Mouse (Mus musculus): ENCODE results near the gene Ugt1a9. TPM values are rescaled to one million over a fixed set of nuclear protein-coding genes. Genes with fewer than 3 reads are reported as not detected.

Gene Ugt1a9
- polyA plus RNA-seq, 1 experiment from 2014 or later, result not detected

- no peaks in the 10 kb centered on the region for H3K4me1 ChIP-seq (replicated peaks)
- H3K4me2 ChIP-seq, result no peak overlapping the region
- no peak overlapping the region for H3K27ac ChIP-seq
- no peak for ATAC-seq (replicated peaks; ENCODE audit: insufficient number of reproducible peaks, insufficient read depth, low FRiP score, low read depth)
- no peaks in the 10 kb centered on the region for H3K9me3 ChIP-seq (replicated peaks)
- no peaks in the 10 kb centered on the region for H3K36me3 ChIP-seq
- no peaks in the 10 kb centered on the region for H3K27me3 ChIP-seq
- H3K9ac ChIP-seq, result no peak overlapping the region
- H3K4me3 ChIP-seq, result no peak overlapping the region
- WGBS, result 69% methylated on average over 3 of the region's 3 CpGs
Measured at GRCm38 (mm10) chr1:88197443-88197842, 126.8 kb downstream of the Ugt1a9 start.

DNA sequence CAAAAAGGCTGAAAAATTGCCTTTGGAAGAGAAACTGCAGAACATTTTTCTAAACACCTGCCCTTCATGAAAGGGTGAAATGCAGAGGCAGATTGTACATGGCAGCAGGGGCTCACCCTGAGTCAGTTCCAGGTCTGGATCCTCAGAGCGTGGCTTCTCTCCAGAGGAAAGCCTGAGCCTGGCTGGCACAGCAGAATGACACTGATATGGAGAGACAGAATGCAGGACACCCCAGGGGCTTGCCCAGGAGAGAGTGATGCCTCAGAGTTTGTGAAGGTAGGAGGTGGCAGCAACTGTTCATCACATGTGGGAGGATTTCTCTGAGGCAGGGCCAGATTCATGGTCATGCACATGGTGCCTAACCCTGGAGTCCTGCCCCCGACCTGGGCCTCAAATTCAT lies 129.4 kb downstream of the Ugt1a9 start:
- WGBS, result 62% methylated on average over 2 of the region's 2 CpGs
- Histone ChIP-seq H3K27me3 (no peaks in the 10 kb centered on the region), H3K4me1 (replicated peaks) (peaks cover under 1% of the 10 kb centered on the region; the same call in 1 of the 2 replicates), H3K4me3 (no peak overlapping the region), H3K9ac (no peak overlapping the region), H3K36me3 (no peaks in the 10 kb centered on the region), H3K9me3 (replicated peaks) (no peaks in the 10 kb centered on the region), H3K27ac (no peak overlapping the region), H3K4me2 (no peak overlapping the region)
- no peak for ATAC-seq (replicated peaks; ENCODE audit: insufficient number of reproducible peaks, insufficient read depth, low FRiP score, low read depth)

DNA sequence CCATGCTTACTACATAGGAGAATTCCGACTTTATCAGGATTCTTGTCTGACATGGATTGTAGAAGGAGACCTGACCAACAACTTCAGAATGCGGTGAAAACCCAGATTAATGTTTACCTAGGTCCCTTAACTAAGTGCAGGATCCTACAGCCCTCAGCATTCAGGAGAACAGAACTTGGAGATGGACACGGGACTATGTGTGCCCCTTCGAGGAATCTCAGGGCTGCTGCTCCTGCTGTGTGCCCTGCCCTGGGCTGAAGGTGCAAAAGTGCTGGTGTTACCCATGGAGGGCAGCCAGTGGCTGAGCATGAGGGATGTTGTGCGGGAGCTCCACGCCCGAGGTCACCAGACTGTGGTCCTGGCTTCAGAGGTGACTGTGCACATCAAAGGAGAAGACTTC lies 129.9 kb downstream of the Ugt1a9 start, which contains the start of gene Ugt1a2:
Gene Ugt1a2, plus strand, starts transcription at position 146 of the 400 bp plus-strand sequence.
- no peaks in the 10 kb centered on the region for H3K36me3 ChIP-seq
- no peak within 1 kb of the TSS for H3K4me2 ChIP-seq
- no peak for ATAC-seq (replicated peaks; ENCODE audit: insufficient number of reproducible peaks, insufficient read depth, low FRiP score, low read depth)
- H3K9ac ChIP-seq, result no peak within 1 kb of the TSS
- H3K27ac ChIP-seq, result no peak within 1 kb of the TSS
- peaks cover 5% of the 10 kb centered on the region; the same call in 1 of the 2 replicates for H3K4me1 ChIP-seq (replicated peaks)
- H3K27me3 ChIP-seq, result no peaks in the 10 kb centered on the region
- WGBS, result 74% methylated on average over 7 of the region's 7 CpGs
- H3K9me3 ChIP-seq (replicated peaks), result no peaks in the 10 kb centered on the region
- no peak within 1 kb of the TSS for H3K4me3 ChIP-seq

DNA sequence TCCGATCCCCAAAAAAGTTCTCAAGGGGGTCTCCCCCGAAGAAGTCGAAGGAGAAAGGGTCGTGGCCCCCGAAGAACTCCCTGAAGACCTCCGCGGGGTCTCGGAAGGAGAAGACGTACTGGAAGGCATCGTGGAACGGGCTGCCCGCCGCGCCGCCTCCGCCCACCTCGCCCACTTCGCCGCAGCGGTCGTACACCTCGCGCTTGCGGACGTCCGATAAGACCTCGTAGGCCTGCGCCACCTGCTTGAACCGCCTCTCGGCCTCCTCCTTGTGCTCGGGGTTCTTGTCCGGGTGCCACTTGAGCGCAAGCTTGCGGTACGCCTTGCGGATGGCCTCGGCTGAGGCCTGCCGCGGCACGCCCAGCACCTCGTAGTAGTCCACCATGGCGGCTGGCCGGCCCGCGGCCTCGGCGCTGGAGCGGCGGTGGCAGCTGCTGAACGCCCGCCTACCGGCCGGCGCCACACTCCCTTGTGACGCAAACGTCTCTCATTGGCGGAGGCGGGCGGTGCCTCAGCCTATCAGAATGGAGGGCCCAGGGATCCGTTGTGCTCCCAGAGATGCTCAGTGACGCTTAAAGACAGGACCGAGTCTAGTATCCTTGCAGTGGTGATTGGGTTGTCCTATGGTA lies 134.8 kb downstream of the Ugt1a9 start, which contains the start of gene Dnajb3:
Gene Dnajb3, minus strand, starts transcription at position 489 of the 629 bp plus-strand sequence.
- Histone ChIP-seq H3K4me3 (peak within 1 kb of the TSS; percentile 56), H3K4me2 (peak within 1 kb of the TSS; percentile 91), H3K9me3 (replicated peaks) (no peaks in the 10 kb centered on the region), H3K27me3 (no peaks in the 10 kb centered on the region), H3K4me1 (replicated peaks) (peaks cover 9% of the 10 kb centered on the region), H3K27ac (no peak within 1 kb of the TSS), H3K9ac (peak within 1 kb of the TSS; percentile 71), H3K36me3 (no peaks in the 10 kb centered on the region)
- ATAC-seq (replicated peaks; ENCODE audit: insufficient number of reproducible peaks, insufficient read depth, low FRiP score, low read depth), result peak; percentile 95
- whole genome bisulfite sequencing, result 4% methylated on average over 62 of the region's 62 CpGs

- Histone ChIP-seq H3K4me2 (no peak overlapping the region), H3K27me3 (no peaks in the 10 kb centered on the region), H3K36me3 (no peaks in the 10 kb centered on the region), H3K4me3 (no peak overlapping the region), H3K9me3 (replicated peaks) (peaks cover 7% of the 10 kb centered on the region), H3K9ac (no peak overlapping the region), H3K27ac (no peak overlapping the region), H3K4me1 (replicated peaks) (peaks cover 9% of the 10 kb centered on the region)
- ATAC-seq (replicated peaks; ENCODE audit: insufficient number of reproducible peaks, insufficient read depth, low FRiP score, low read depth), result no peak
- WGBS, result 68% methylated on average over 2 of the region's 2 CpGs
Measured at GRCm38 (mm10) chr1:88206843-88207479, 136.4 kb downstream of the Ugt1a9 start.

- peaks cover 47% of the 10 kb centered on the region for H3K9me3 ChIP-seq (replicated peaks)
- ATAC-seq (replicated peaks; ENCODE audit: insufficient number of reproducible peaks, insufficient read depth, low FRiP score, low read depth), result no peak; the same call in 1 of the 2 replicates
Measured at GRCm38 (mm10) chr1:88211812-88212211, 141.2 kb downstream of the Ugt1a9 start, which contains the start of gene Ugt1a1. Gene Ugt1a1 (plus strand): TSS chr1:88211959.

DNA sequence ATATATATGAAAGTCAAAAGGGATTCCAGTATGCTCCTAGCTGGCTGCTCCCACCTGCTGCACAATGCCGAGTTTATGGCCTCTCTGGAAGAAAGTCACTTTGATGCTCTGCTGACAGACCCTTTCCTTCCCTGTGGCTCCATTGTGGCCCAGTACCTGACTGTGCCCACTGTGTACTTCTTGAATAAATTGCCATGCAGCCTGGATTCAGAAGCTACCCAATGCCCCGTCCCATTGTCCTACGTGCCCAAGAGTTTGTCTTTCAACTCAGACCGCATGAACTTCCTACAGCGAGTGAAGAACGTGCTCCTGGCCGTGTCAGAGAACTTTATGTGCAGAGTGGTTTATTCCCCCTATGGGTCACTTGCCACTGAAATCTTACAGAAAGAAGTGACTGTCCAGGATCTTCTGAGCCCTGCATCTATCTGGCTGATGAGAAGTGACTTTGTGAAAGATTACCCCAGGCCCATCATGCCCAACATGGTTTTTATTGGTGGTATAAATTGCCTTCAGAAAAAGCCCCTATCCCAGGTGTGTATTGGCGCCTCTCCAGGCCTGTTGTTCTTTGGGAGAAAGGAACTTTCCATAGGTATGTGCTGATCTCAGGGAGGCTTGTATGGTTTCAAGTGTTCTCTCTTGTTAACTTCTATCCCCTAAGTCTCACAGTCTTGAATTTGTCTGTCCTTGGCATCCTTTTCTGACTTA lies 141.9 kb downstream of the Ugt1a9 start:
- Histone ChIP-seq H3K4me3 (no peak overlapping the region), H3K4me1 (replicated peaks) (no peaks in the 10 kb centered on the region), H3K27ac (no peak overlapping the region), H3K4me2 (no peak overlapping the region), H3K36me3 (no peaks in the 10 kb centered on the region), H3K9ac (no peak overlapping the region), H3K9me3 (replicated peaks) (peaks cover 54% of the 10 kb centered on the region), H3K27me3 (no peaks in the 10 kb centered on the region)
- peak; percentile 34; the same call in 1 of the 2 replicates for ATAC-seq (replicated peaks; ENCODE audit: insufficient number of reproducible peaks, insufficient read depth, low FRiP score, low read depth)
- WGBS, result 56% methylated on average over 8 of the region's 8 CpGs

More at GRCm38 (mm10) chr1:88211812-88212211, 141.2 kb downstream of the Ugt1a9 start, which contains the start of gene Ugt1a1:
- H3K9ac ChIP-seq, result no peak within 1 kb of the TSS
- H3K27me3 ChIP-seq, result no peaks in the 10 kb centered on the region
- H3K36me3 ChIP-seq, result no peaks in the 10 kb centered on the region
- H3K27ac ChIP-seq, result no peak within 1 kb of the TSS
- WGBS, result 61% methylated on average over 8 of the region's 8 CpGs
- H3K4me3 ChIP-seq, result no peak within 1 kb of the TSS
- no peak within 1 kb of the TSS for H3K4me2 ChIP-seq
- H3K4me1 ChIP-seq (replicated peaks), result no peaks in the 10 kb centered on the region

GRCm38 (mm10) chr1:88213061-88213460 lies 142.5 kb downstream of the Ugt1a9 start:
- no peak for ATAC-seq (replicated peaks; ENCODE audit: insufficient number of reproducible peaks, insufficient read depth, low FRiP score, low read depth)
- Histone ChIP-seq H3K9ac (no peak overlapping the region), H3K4me1 (replicated peaks) (no peaks in the 10 kb centered on the region), H3K4me2 (no peak overlapping the region), H3K27me3 (no peaks in the 10 kb centered on the region), H3K36me3 (no peaks in the 10 kb centered on the region), H3K4me3 (no peak overlapping the region), H3K9me3 (replicated peaks) (peaks cover 56% of the 10 kb centered on the region), H3K27ac (no peak overlapping the region)
- 76% methylated on average over 1 of the region's 1 CpGs for WGBS

GRCm38 (mm10) chr1:88213766-88214461 lies 143.3 kb downstream of the Ugt1a9 start:
- H3K27me3 ChIP-seq, result no peaks in the 10 kb centered on the region
- H3K9ac ChIP-seq, result no peak overlapping the region
- no peak overlapping the region for H3K27ac ChIP-seq
- H3K4me1 ChIP-seq (replicated peaks), result no peaks in the 10 kb centered on the region
- no peak overlapping the region for H3K4me3 ChIP-seq
- no peaks in the 10 kb centered on the region for H3K36me3 ChIP-seq
- peaks cover 56% of the 10 kb centered on the region for H3K9me3 ChIP-seq (replicated peaks)
- peak; percentile 7; the same call in 1 of the 2 replicates for ATAC-seq (replicated peaks; ENCODE audit: insufficient number of reproducible peaks, insufficient read depth, low FRiP score, low read depth)
- no peak overlapping the region for H3K4me2 ChIP-seq
- 70% methylated on average over 2 of the region's 2 CpGs for WGBS

- no peak for ATAC-seq (replicated peaks; ENCODE audit: insufficient number of reproducible peaks, insufficient read depth, low FRiP score, low read depth)
- Histone ChIP-seq H3K36me3 (no peaks in the 10 kb centered on the region), H3K27ac (no peak overlapping the region), H3K4me1 (replicated peaks) (no peaks in the 10 kb centered on the region), H3K9ac (no peak overlapping the region), H3K4me3 (no peak overlapping the region), H3K4me2 (no peak overlapping the region), H3K27me3 (no peaks in the 10 kb centered on the region), H3K9me3 (replicated peaks) (peaks cover 56% of the 10 kb centered on the region)
- WGBS, result 70% methylated on average over 2 of the region's 2 CpGs
Measured at GRCm38 (mm10) chr1:88214462-88214952, 143.9 kb downstream of the Ugt1a9 start.

Data from heart, embryonic 15.5 days (tissue).